Mouse (Mus musculus) intestine, postnatal 0 days (tissue): ENCODE measurements around the gene Podxl. TPM values are rescaled to one million over a fixed set of nuclear protein-coding genes. Genes with fewer than 3 reads are reported as not detected.

Experiments
- ATAC-seq: fragments of 200-750 bp; cut with Nextera tagmentation; 2 replicates; pipeline ENCODE4 v1.8.0; 2017; ENCODE audit warnings: mild to moderate bottlenecking, moderate TSS enrichment, moderate library complexity
- H3K27ac ChIP-seq: fragments of 300-500 bp; sonication (generic); 2 replicates; pipeline ENCODE4 v1.5.1; 2014; ENCODE audit warnings: mild to moderate bottlenecking, low read depth, low read length, moderate library complexity
- H3K27me3 ChIP-seq: fragments of 300-500 bp; sonication (generic); replicated peaks from 2 replicates; pipeline ENCODE4 v1.6.1; 2014; ENCODE audit warnings: low read length, mixed read lengths; ENCODE audit not compliant: control insufficient read depth, insufficient read depth
- H3K36me3 ChIP-seq: fragments of 300-500 bp; sonication (generic); 2 replicates; pipeline ENCODE4 v1.6.1; 2014; ENCODE audit warnings: mild to moderate bottlenecking, moderate library complexity; ENCODE audit not compliant: control insufficient read depth, insufficient read depth
- H3K4me1 ChIP-seq: fragments of 300-500 bp; sonication (generic); replicated peaks from 2 replicates; pipeline ENCODE4 v1.6.1; 2014; ENCODE audit warnings: antibody characterized with exemption, low read length, mixed read lengths; ENCODE audit not compliant: control insufficient read depth, insufficient read depth
- H3K4me2 ChIP-seq: fragments of 300-500 bp; sonication (generic); replicated peaks from 2 replicates; pipeline ENCODE4 v1.6.1; 2014; ENCODE audit warnings: low read depth, mild to moderate bottlenecking, moderate library complexity
- H3K4me3 ChIP-seq: fragments of 300-500 bp; sonication (generic); 2 replicates; pipeline ENCODE4 v1.5.1; 2014; ENCODE audit warnings: low read depth, low read length
- H3K9ac ChIP-seq: fragments of 300-500 bp; sonication (generic); 2 replicates; pipeline ENCODE4 v1.6.1; 2014; ENCODE audit warnings: mild to moderate bottlenecking, low read depth, low read length
- H3K9me3 ChIP-seq: fragments of 300-500 bp; sonication (generic); 2 replicates; pipeline ENCODE4 v1.6.1; 2016; ENCODE audit warnings: mixed run types; ENCODE audit not compliant: control insufficient read depth
- CTCF ChIP-seq: sonication (generic); IDR thresholded peaks from 2 replicates; pipeline ENCODE4 v1.5.1; 2016; ENCODE audit warnings: low read depth, mild to moderate bottlenecking, control low read depth, antibody characterized with exemption, moderate library complexity
- WGBS: fragments of 180-500 bp; shearing (Covaris S2); extraction: QIAGEN DNeasy Blood & Tissue Kit; methylation state at CpG from one replicate; pipeline ENCODE4 v1.1.7; 2014; 5-methylcytosine and 5-hydroxymethylcytosine counted together
- polyA plus RNA-seq: library from polyadenylated mRNA; unstranded; fragments of >200 nt; fragmentation: Nextera tagmentation; extraction: Ambion mirVana; gene quantifications from 2 replicates; pipeline ENCODE4 v1.2.1, GENCODE M21; 2015

Gene Podxl
- polyA plus RNA-seq, 1 experiment from 2014 or later, result 29.0 TPM

GRCm38 (mm10) chr6:31599863-31600262 lies 36.1 kb upstream of the Podxl start:
- 46% methylated on average over 3 of the region's 3 CpGs for WGBS
- no peak for TF ChIP-seq CTCF
- no peak overlapping the region for H3K4me3 ChIP-seq
- no peak overlapping the region for H3K27ac ChIP-seq
- H3K27me3 ChIP-seq, result no peaks in the 10 kb centered on the region
- H3K36me3 ChIP-seq, result no peaks in the 10 kb centered on the region
- no peaks in the 10 kb centered on the region for H3K4me1 ChIP-seq
- ATAC-seq, result no peak
- no peak overlapping the region for H3K4me2 ChIP-seq
- no peak overlapping the region for H3K9ac ChIP-seq
- H3K9me3 ChIP-seq, result no peaks in the 10 kb centered on the region

- TF ChIP-seq CTCF, result no peak
- no peaks in the 10 kb centered on the region for H3K36me3 ChIP-seq
- no peak overlapping the region for H3K9ac ChIP-seq
- no peak overlapping the region for H3K4me3 ChIP-seq
- H3K9me3 ChIP-seq, result no peaks in the 10 kb centered on the region
- H3K4me2 ChIP-seq, result no peak overlapping the region
- no peak overlapping the region for H3K27ac ChIP-seq
- WGBS, result 67% methylated on average over 6 of the region's 6 CpGs
- ATAC-seq, result no peak
- H3K4me1 ChIP-seq, result peaks cover under 1% of the 10 kb centered on the region; the same call in 1 of the 2 replicates
- H3K27me3 ChIP-seq, result no peaks in the 10 kb centered on the region
These were observed 34.6 kb upstream of the Podxl start for GRCm38 (mm10) chr6:31598349-31598911.

- Histone ChIP-seq H3K4me2 (no peak overlapping the region), H3K9ac (no peak overlapping the region)
These were observed 33.3 kb upstream of the Podxl start for GRCm38 (mm10) chr6:31597136-31597460.

GRCm38 (mm10) chr6:31596346-31597135 lies 32.8 kb upstream of the Podxl start:
- Histone ChIP-seq H3K36me3 (no peaks in the 10 kb centered on the region), H3K4me1 (peaks cover 4% of the 10 kb centered on the region; the same call in 1 of the 2 replicates), H3K4me3 (no peak overlapping the region), H3K9me3 (no peaks in the 10 kb centered on the region), H3K27me3 (no peaks in the 10 kb centered on the region), H3K9ac (no peak overlapping the region), H3K27ac (0 out of 2 replicates have a peak overlapping the region, but pooled peaks have one; percentile 7), H3K4me2 (no peak overlapping the region)
- ATAC-seq, result peak; percentile 25; the same call in 1 of the 2 replicates
- TF ChIP-seq CTCF, result no peak
- 25% methylated on average over 20 of the region's 20 CpGs for WGBS

More at GRCm38 (mm10) chr6:31597136-31597460, 33.3 kb upstream of the Podxl start:
- WGBS, result 35% methylated on average over 4 of the region's 4 CpGs
- Histone ChIP-seq H3K27me3 (no peaks in the 10 kb centered on the region), H3K9me3 (no peaks in the 10 kb centered on the region), H3K4me3 (no peak overlapping the region), H3K36me3 (no peaks in the 10 kb centered on the region), H3K27ac (no peak overlapping the region; the same call in 1 of the 2 replicates), H3K4me1 (peaks cover 4% of the 10 kb centered on the region; the same call in 1 of the 2 replicates)
- peak; percentile 10; the same call in 1 of the 2 replicates for ATAC-seq
- no peak for TF ChIP-seq CTCF

GRCm38 (mm10) chr6:31592579-31593238 lies 28.9 kb upstream of the Podxl start:
- Histone ChIP-seq H3K36me3 (no peaks in the 10 kb centered on the region), H3K4me1 (peaks cover 6% of the 10 kb centered on the region), H3K27me3 (no peaks in the 10 kb centered on the region), H3K4me3 (no peak overlapping the region), H3K9me3 (no peaks in the 10 kb centered on the region), H3K9ac (no peak overlapping the region), H3K27ac (no peak overlapping the region), H3K4me2 (no peak overlapping the region)
- no peak for ATAC-seq
- 80% methylated on average over 1 of the region's 1 CpGs for WGBS
- TF ChIP-seq CTCF, result no peak

- H3K27me3 ChIP-seq, result no peaks in the 10 kb centered on the region
- no peak overlapping the region for H3K4me3 ChIP-seq
- no peak overlapping the region for H3K9ac ChIP-seq
- WGBS, result 71% methylated on average over 2 of the region's 2 CpGs
- ATAC-seq, result no peak
- H3K36me3 ChIP-seq, result no peaks in the 10 kb centered on the region
- H3K4me1 ChIP-seq, result peaks cover 9% of the 10 kb centered on the region
- no peak for TF ChIP-seq CTCF
- no peak overlapping the region for H3K27ac ChIP-seq
- H3K4me2 ChIP-seq, result no peak overlapping the region
- no peaks in the 10 kb centered on the region for H3K9me3 ChIP-seq
These were observed 28.3 kb upstream of the Podxl start for GRCm38 (mm10) chr6:31592128-31592527.
